Mouse (Mus musculus) gonadal fat pad, adult 2 months (tissue): Measurements from ENCODE around the gene Coa4. TPM values are rescaled to one million over a fixed set of nuclear protein-coding genes. Genes with fewer than 3 reads are reported as not detected.

Experiments
- DNase-seq: peaks from one replicate; pipeline ENCODE4 v3.0.0-alpha.2; 2012; ENCODE audit warnings: low read depth
- polyA plus RNA-seq: library from polyadenylated mRNA; depleted of rRNA; stranded (reverse); fragments of >200 nt; gene quantifications from 2 replicates; pipeline ENCODE4 v1.2.3, GENCODE M21; 2012

Coa4 gene
- polyA plus RNA-seq, 1 experiment = 21.3 TPM

DNA sequence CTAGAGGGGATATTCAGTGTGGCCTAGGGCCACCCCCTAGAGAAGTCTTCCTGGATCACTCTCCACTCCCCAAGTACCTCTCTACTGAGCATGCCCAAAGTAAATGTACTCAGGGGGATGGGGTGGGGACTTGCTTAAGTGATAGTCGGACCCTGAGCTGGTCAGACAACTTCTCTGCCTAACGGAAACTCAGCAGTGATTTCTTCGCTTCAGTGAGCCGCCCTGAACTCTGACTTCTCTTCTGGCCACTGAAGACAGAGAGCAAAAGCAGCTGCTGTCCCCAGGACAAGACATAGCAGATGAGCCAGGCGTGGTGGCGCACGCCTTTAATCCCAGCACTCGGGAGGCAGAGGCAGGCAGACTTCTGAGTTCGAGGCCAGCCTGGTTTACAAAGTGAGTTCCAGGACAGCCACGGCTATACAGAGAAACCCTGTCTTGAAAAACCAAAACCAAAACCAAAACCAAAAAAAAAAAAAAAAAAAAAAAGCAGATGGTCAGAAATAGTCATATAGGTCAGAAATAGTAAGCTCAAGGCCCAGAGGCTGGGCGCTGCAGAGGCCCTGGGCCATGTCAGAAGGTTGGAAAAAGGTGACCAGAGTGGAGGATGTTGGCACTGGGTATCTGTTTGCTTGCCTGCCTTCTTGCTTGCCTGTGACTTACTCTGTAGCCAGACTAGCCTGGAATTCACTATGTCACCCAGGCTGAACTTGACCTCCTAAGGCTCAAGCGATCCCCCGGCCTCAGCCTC lies 32.0 kb upstream of the Coa4 start:
- DNase-seq = no peak

GRCm38 (mm10) chr7:100506494-100506893 lies 30.4 kb upstream of the Coa4 start:
- DNase-seq = no peak

- no peak for DNase-seq
These were observed 28.2 kb upstream of the Coa4 start for GRCm38 (mm10) chr7:100508670-100509069.

- no peak for DNase-seq
These were observed 25.3 kb upstream of the Coa4 start for GRCm38 (mm10) chr7:100511602-100512001.

DNA sequence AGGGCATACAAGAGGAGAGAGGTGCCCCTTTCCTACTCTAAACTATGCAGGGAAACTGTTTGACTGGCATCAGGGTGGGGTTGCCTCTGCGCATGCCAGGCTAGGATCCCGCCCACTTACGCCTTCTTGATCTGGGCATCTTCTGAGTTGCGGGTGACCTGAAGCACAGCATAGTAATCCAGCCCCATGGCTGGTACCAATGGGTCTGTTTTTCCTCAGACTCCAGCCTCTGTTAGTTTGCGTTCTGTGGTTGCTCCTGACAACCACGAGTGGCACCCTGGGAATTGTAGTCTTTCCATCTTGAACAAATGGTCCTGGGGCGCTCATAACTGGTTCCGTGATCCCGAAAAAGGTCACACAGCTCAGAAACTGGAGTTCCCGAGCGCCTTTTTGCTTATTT lies 22.3 kb upstream of the Coa4 start, which contains the start of gene Dnajb13:
Dnajb13 (minus strand) TSS at position 388 of the 400 bp plus-strand sequence.
- no peak for DNase-seq

DNA sequence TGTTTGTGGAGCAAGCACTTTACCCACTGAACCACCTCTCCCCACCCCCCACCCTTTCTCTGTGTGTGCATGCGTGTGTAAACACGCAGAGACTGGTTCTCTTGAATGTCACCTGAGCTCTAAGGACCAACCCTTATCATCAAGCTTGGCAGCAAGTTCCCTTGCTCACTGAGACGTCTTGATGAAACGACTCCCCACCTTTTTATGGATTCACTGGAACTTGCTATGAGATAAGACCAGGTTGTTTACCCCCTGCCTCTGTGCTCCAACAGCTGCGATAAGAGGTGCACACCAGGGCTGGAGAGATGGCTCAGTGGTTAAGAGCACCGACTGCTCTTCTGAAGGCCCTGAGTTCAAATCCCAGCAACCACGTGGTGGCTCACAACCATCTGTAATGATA lies 16.7 kb upstream of the Coa4 start:
- DNase-seq = no peak

DNA sequence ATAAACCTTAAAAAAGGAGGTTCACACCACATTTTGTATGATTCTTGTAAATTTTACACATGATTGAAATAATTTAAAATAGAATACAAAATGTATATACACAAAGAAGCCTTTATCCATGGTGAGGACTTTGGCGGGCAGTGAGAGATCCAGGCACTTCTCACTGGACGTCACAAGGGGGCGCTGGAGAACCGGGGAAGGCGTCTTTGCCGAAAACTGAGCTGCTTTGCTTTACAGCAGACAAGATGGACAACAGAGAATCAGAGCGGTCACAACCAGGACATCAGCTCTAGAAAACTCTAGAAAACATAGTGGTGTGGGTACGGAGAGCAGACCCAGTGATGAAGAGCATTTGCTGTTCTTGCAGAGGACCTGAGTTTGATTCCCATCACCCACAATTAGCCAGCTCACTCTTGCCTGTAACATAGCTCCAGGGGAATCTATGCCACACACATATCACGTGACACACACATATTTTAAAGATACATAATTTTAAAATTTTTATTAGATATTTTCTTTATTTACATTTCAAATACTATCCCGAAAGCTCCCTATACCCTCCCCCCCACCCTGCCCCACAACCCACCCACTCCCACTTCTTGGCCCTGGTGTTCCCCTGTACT lies 16.1 kb upstream of the Coa4 start:
- DNase-seq = no peak

GRCm38 (mm10) chr7:100522222-100522621 lies 14.6 kb upstream of the Coa4 start:
- no peak for DNase-seq

- DNase-seq = no peak
These were observed 12.2 kb upstream of the Coa4 start for GRCm38 (mm10) chr7:100524669-100525068.

- no peak for DNase-seq
These were observed 6.1 kb upstream of the Coa4 start for GRCm38 (mm10) chr7:100530766-100531165.

- DNase-seq = no peak
These were observed 3.4 kb upstream of the Coa4 start for GRCm38 (mm10) chr7:100533503-100533902.

- DNase-seq = no peak
These were observed 2.7 kb upstream of the Coa4 start for GRCm38 (mm10) chr7:100534216-100534615.

DNA sequence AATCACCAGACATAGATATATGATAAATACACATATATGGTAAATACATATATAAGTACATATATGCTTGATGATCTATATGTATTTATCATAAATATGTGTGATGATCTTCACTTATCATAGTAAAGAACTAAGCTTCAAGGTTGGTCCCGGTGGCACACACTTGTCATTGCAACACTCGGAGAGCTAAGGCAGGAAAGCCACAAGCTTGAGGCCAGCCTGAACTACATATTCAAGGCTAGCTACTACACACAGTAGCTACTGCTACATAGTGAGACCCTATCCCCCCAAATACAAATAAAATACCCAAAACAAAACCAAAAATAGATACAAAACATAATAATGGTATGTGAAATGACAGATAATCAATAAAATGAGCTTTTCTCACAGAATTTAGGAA lies 1.0 kb upstream of the Coa4 start:
- no peak for DNase-seq

- DNase-seq = no peak
These were observed 640 bp downstream of the Coa4 start for GRCm38 (mm10) chr7:100537519-100537902.

GRCm38 (mm10) chr7:100539516-100539915 lies 2.6 kb downstream of the Coa4 start:
- DNase-seq = no peak

- no peak for DNase-seq
These were observed 7.6 kb downstream of the Coa4 start for GRCm38 (mm10) chr7:100544437-100544836.

GRCm38 (mm10) chr7:100547631-100548030 lies 10.8 kb downstream of the Coa4 start:
- DNase-seq = no peak

DNA sequence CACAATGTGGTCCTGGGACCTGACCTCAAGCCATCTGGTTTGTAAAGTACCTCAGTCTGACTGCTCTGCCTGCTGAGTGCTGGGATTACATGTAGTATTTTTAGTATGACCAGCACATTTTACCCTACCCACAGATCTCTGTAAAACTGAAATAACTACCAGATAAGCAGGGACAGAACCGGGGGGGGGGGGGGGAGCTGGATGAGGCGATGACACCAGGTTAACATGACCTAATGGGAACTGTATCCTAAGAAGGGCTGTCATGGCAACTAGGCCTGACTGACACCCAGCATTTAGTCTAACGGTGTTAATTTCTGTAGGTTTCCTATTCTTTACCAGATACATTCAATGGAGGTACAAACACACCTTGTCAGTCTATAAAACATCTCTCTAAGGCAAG lies 12.9 kb downstream of the Coa4 start:
- DNase-seq = no peak

DNA sequence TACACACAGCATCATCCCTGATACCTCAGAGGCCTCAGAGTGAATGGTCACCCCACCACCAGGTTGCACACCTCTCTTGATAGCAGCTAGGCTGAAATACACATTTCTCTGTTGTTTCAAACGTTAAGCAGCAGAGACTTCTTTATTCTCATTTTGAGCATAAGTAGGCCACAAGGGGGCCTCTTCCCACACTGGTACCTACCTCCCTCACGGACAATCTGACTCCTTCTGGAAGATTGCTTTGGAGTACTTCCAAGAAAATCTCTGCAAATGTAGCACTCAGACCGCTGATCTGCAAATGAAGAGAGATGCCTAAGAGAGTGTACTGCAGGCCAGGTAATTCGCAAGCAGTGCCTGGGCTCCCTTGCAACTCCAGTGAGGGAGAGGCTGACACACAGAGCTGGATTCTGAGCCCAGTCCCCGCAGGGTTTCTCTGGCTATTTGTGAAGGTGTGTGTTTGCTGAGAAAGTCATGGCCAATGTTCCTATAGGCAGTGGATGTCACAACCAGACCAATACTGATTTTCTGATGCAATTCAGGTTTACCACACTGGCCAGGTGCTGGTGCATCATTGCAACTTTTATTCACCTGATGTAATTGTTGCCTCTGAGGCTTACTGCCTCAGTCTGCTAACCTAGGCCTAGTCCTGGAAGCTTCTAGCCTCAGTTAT lies 13.6 kb downstream of the Coa4 start:
- DNase-seq = no peak

DNA sequence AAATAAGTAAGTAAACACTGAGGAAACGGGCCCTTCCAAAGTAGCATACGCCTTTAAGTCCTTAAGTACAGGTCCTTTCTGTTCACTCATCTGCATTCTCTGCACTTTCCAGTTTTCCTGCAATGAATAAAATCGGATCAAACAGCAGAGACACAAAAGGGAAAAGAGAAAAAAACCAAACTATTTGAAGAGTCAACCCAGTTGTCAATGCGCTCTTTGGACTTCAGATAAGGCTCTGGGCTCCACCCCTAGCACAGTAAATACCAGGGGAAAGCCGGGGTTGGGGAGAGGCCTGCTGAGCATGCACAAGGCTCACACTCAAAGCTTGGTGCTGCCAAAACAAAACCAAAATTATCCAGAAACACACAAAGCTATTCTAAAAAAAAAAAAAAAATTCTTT lies 18.1 kb downstream of the Coa4 start:
- no peak for DNase-seq

DNA sequence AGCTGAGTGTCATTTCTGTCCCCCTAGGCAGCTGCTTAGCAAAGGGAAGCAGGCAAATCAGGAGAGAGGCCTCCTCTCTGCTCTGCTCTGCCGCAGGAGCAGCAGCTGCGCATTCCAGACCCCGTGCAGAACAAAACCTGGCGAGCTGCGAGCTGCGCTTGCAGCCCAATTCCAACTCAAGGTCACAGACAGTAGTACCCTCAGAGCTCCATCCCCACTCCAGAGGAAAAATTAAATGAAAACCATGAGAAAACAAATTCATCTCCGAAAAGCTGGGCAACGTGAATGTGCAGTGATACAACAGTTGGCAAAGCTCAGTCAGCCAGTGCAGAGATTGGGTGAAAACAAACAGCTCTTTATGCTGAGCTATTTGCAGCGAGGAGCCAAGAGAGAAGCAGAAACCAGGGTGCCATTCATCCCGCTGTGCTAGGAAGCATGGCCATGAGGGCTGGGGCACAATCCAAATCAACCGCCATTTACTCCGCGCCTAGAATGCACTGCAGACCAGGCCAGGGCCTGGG lies 18.6 kb downstream of the Coa4 start:
- DNase-seq = no peak

GRCm38 (mm10) chr7:100557241-100557640 lies 20.4 kb downstream of the Coa4 start:
- DNase-seq = no peak

DNA sequence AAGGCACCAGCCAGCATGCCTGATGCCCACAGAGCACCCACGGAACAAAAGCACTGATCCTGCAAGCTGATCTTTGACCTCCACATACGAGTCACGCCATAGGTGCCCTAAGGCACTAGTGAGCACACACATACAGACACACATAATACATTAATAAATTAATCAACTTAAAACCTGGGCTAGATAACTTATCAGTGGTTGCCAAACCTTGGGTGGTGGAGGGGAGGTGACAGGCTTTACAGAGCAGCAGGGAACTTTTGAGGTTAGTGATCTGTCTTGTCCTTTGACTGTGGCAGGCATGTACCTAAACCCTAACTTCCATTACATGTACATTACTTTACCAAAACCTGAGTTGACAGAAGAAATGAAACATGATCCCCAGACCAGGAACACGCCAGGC lies 22.5 kb downstream of the Coa4 start:
- DNase-seq = no peak
